Mouse (Mus musculus) frontal cortex, postnatal 25 days (tissue): ENCODE measurements around the gene Akap13.
"Not testable (repeated sequence)": the region's sequence is repeated elsewhere in the genome, so short reads cannot be mapped to it uniquely, and the experiment has no call there.

Source experiments
- DNase-seq, 2 experiments: peaks; one replicate each; pipeline ENCODE4 v3.0.0; 2022; ENCODE audit warnings: low spot score in 2 of 2

Gene Akap13

DNA sequence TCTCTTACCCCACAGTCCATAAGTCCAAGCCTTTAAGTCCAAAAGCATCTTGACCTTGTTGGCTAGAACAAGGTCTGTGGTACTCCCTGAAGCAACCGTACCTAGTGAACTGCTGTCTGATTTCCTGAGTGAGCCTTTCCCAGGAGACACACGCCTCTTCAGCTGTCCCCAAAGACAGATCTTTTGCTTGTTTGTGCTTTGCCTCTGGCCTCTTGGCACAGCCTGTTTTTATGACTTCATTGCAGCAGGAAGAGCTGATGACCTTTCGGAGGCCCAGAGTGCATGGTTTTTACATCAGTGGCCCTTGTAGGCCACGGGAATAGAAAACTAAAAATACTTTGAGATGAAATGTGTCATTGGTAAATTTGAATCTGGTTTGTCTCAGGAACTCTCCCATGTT is 260.6 kb downstream of the Akap13 start:
- DNase-seq: no peak

DNA sequence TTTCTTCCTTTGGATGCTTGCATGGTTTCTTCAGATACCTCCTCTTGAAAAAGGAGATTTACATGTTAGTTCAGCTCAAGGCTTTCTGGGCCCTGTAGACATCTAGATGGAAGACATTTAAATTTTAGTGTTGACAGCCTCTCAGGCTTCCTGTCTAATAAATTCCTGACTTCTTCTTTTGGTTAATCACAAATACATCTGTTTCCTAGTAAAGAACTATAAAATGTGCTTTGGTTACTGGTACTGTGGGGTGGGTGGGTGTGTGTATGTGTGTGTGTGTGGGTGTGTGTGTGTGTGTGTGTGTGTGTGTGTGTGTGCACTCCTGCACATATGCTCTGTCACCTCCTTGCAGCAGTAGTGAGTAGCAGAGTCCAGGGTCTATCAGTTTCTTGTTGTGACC is 262.0 kb downstream of the Akap13 start:
- no peak for DNase-seq

DNA sequence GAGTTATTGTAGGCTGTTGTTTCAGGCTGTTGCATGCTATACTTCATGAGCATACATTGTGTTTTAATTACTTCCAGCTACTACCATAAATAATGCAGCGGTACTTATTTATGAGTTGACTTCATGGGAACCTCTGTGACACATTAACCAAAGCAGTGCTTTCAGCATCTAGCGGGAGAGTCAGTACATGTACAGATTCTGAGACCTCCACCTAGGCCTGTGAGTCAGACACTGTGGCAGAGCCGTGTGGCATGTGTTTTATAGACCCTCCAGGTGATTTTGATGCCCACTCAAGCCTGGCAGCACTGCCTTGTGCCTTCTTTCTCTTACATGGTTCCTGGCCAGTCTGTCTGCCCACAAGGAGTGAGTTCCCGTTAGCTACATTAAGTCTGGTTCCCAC is 266.0 kb downstream of the Akap13 start:
- DNase-seq: no peak

DNA sequence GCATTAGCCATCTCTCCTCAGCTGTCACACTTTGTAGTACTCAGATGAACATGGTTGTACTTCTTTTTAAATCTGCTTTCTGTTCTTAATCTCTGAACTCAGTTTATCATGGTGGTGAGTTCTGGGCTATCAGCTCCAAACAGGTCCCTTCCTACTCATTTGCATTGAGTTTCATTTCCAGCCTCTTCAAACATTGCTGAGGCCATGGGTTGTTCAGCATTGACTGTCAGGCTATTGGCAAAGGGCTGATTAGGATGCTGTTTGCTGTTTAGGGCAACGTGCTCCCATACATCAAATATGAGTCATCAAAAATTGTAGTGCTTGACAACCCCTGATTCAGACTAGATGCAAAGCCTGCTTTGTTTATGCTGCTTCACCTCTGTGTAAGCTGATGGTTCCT is 268.7 kb downstream of the Akap13 start:
- DNase-seq: no peak

DNA sequence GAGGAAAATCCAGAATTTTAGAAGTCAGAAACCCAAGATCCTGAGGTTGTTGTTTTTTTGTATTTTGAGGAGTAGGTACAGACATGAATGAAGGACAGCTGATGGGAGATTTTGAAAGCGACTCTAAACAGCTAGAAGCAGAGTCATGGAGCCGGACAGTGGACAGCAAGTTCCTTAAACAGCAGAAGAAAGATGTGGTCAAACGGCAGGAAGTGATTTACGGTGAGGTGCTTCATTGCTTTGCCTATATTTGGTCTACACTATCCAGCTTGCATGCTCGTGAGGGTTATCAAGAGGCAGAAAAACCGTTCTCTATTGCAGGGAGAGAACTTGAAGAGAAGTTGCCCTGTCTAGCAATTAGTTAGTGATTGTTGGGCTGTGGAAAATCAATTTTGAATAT is 270.6 kb downstream of the Akap13 start:
- DNase-seq: no peak

DNA sequence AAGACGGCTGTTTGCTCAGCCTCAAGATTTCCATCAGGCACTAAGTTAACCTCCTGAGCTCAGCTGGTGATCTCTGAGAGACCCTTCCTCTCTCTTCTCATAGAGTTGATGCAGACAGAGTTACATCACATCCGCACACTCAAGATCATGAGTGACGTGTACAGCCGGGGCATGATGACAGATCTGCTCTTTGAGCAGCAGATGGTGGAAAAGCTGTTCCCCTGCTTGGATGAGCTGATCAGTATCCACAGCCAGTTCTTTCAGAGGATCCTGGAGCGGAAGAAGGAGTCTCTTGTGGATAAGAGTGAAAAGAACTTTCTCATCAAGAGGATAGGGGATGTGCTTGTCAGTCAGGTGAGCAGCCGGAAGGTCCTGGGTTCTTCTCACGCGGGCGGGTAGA is 271.5 kb downstream of the Akap13 start:
- DNase-seq: no peak

DNA sequence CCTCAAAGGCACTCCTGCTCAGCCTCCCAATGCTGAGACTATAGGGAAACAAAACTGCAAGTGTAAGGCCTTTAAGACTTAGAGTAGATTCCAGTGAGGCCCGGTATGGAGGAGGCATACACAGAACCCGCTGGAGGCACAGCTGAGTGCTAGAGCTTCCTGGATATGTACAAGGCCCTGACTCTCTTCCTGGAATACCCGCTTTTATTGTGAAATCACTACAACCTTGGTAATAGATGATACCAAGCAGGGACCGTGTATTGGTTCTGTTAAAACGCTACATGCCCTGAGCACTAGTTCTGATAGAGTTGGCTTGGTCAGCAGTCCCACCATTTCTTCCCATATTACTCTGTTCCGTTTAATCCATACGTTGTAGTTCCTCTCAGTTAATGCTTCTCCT is 274.3 kb downstream of the Akap13 start:
- no peak for DNase-seq

DNA sequence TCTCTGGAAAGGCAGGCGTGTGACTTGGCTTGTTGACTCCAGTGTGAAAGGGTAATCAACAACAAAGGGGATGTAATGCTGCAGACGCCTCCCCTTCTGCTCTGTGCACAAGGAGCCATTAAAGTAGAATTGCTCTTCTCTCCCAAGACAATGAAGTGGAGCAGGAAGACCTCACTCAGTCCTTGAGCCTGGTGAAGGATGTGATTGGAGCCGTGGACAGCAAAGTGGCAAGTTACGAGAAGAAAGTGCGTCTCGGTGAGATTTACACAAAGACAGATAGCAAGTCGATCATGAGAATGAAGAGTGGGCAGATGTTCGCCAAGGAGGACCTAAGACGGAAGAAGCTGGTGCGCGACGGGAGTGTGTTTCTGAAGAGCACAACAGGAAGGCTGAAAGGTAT is 274.9 kb downstream of the Akap13 start:
- no peak for DNase-seq

DNA sequence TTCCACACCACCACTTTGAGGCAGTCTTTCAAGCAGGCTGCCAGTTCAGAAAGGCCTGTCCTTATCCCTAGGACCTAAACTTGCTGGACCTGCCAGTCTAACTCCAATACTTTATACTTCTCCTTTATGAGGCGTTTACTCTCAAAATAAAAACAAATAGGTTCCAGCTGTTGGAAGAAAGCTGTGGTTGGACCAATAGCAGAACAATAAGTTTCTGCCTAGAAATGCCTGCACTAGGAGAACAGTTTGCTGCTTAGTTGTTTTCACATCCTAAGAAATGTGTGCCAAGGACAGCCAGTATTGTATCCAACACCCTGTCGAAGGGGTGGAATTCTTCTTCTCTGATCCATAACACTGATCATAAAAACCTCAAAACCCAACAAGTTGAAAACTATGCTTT is 276.6 kb downstream of the Akap13 start:
- no peak for DNase-seq

DNA sequence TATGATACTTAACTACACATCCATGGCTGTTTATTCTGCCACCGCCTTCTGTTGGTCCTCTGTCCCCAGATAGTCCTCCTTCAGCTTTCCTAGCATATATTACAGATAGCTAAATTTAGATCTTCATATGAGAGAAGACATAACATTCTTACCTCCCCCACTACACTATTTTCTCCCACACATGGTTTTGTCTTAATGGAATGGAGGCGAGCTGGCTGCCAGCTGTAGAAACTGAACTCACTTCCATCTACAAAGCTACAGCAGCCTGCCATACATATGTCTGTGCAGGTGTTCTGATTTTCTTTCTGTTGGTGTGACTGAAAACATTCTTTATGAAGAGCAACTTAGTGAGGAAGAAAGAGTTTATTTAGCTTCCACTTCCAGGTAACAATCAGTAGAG is 277.8 kb downstream of the Akap13 start:
- DNase-seq: no peak

DNA sequence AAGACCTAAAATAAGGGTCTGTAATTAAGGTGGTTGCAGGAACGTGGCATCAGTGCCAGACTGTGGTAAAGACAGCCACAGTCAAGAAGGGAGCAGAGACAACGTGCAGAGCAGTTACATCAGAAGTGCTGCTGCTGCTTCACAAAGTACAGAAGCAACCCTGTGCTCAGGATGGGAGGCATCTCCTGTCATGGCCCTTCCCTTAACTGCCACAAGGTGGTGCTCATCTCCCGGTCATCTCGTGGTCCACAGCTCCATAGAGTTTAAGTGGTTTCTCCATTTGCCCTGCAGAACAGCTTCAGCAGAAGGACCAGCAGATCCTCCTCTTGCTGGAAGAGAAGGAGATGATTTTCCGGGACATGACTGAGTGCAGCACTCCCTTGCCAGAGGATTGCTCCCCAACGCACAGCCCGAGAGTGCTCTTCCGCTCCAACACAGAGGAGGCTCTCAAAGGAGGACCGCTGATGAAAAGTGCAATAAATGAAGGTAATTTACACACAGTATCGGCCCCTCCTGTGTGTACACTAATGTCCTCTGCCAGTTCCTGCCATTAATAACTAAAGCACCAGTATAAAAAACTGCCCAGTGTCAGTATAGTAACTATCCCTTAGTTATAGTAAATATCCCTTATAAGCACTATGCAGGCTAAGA is 283.9 kb downstream of the Akap13 start:
- DNase-seq: peak; percentile 35 to 48

DNA sequence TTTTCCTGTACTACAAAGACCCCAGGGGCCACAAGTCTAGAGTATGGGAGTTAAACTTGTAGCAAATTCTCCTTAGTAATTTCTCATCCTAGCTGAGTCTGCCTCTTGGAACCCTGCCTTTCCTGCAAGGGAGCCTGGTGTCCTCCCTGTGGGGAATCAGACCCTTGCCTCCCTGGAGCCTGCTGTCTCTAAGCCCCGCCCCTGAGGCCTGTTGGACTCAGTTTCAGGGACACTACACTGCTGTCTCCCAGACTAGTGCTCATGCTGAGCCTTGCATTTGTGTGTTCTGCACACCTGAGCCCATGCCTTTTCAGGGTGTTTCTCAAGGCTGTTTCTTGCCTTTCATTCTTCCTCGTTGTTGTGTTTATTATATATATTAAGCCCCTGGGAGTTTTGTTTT is 289.2 kb downstream of the Akap13 start:
- no peak for DNase-seq

DNA sequence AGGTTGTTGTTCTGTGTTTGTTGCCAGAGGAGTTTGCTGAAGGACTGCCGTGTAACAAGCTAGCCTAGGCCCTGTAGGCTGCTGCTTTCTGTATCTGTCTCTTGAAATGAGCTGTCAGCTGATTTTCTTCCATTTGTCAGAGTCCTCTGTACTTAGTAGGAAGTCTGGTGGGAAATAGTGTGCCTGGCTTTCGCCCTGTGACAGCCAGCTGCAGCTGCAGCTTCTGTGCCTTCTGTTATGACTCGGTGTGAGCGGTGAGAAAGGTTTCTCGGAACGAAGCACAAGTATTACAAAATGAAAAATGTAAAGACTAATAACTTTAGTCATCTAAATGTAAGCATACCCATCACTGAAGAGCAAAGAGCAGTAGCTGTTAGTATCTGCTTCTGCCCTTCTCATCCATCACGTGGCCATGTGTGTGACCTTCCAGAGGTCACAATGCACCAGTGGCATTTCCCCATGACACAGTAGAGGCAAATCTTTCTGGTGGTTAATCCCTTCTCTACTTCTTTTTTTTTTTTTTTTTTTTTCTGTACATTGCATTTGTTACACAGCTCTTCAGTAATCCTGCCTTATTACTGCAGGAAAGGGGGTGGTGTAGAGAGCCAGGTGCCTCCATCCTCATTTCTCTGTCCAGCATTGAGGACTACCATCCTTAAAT is 289.8 kb downstream of the Akap13 start:
- DNase-seq: no peak

DNA sequence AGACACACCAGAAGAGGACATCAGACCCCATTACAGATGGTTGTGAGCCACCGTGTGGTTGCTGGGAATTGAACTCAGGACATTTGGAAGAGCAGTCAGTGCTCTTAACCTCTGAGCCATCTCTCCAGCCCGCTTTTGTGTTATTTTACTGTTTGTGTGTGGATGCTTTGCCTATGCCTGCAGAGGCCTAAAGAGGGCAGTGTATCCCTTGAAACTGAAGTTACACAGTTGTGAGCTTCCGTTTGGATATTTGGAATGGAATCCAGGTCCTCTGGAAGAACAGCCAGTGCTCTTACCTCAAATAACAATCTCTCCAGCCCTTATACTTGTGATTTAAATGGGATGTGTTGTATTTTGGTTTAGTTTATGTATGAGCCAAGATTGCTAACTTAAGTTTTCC is 290.6 kb downstream of the Akap13 start:
- DNase-seq: not testable (repeated sequence)

DNA sequence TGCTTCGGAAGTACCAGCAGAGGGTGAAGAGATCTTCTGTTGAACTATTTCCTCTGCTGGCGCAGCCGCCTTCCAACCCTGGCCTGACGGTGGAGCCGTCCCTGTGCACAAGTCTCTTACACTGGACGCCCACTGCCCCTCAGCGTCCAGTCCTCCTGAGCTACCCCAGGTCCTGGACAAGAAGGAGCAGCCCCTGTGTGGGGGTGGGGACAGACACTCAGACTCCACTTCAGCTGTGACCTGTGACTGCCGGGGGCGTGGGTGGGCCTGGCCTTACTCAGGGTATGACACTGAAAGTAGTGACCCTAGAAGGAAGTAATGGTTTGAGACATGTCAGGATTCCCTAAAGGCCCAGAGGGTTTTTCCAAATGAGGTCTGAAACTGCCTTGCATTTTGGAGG is 295.2 kb downstream of the Akap13 start:
- no peak for DNase-seq

DNA sequence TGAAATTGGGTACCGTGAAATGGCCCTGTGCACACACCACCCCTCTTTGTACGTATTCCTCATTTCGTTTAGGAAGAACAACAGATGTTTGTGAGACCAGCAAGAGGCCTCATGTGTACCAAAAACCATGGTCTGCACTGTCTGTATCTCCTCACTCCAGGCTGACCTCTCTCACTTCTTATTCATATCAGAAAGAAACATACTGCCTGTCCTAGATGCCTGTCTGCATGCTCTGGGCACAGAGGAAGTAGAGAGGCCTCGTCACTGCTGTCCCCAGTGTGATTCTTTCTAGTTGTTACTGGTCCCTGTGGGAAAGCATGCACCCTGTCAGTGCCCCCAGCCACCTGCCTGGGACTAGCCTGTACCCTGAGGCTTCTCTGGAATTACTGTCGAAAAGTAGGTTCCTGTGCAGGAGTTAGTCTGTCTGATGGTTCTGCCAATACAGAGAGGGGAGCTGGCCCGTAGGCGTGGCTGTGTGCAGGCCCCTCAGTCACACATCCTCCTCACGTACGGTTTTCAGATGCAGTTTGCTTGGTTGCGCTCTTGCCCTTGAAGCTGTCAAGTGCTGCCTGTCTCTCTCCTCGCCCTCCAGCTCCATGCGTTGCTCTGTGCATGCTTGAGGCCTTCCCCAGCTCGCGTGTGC is 295.9 kb downstream of the Akap13 start:
- DNase-seq: no peak

DNA sequence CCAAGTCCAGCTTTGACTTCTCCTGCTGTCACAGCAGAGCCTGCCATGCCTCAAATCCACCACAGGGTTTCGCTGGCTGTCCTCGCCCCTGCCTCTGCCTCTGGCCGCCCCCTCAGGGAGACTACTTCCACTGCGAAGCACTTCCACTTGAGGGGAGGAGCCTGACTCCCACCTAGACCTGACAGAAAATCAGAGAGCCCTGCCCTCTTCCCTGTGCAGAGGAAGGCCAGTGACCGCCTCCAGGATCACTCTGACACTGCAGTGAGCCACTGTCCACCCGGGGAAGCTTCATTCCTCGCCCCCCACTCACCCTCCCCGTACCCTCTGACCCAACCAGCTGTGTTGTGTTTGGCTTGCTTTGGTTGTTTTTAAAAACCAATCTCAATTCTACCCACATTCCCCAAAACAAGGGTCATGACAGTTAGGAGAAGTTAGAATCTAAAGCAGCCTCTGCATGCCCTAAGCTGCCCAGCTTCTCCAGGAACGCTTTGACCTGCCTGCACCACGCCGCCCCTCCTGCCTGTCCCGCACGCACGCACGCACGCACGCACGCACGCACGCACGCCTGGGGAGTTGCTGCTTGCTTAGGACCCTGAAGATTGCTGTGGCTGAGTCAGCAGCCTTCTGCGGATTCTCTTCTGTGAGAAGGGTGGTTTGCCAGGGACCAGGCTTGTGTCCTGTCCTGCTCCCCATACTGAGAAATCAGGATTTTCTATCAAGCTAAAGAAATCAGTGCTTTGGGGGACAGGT is 297.3 kb downstream of the Akap13 start:
- DNase-seq: no peak

DNA sequence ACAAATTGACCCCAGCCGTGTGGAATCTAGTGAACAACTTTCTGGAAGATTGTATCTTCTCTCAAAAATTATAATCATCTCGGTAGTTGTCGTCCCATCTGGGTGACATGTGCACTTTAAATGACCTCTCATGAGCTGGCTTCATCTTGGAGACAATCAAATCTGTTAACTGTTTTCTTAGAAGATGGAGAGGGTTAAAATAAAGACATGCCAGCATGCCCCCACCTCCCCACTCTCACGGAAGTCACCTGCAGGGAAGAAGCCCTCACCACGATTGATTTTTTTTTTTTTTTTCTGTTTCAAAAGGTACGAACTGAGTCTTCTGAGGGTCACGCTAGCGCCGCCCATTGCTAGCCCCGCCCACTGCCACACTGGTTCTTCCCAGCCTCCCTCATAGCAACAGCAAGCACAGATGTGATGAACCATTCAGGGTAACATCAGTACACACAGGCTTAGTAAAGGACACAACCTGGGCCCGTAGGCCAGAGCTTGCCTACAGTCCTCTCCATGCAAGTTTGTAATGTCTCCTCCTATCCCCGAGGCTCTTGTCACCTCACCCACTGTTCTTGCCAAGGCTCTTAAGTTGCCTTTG is 298.0 kb downstream of the Akap13 start:
- DNase-seq: no peak

DNA sequence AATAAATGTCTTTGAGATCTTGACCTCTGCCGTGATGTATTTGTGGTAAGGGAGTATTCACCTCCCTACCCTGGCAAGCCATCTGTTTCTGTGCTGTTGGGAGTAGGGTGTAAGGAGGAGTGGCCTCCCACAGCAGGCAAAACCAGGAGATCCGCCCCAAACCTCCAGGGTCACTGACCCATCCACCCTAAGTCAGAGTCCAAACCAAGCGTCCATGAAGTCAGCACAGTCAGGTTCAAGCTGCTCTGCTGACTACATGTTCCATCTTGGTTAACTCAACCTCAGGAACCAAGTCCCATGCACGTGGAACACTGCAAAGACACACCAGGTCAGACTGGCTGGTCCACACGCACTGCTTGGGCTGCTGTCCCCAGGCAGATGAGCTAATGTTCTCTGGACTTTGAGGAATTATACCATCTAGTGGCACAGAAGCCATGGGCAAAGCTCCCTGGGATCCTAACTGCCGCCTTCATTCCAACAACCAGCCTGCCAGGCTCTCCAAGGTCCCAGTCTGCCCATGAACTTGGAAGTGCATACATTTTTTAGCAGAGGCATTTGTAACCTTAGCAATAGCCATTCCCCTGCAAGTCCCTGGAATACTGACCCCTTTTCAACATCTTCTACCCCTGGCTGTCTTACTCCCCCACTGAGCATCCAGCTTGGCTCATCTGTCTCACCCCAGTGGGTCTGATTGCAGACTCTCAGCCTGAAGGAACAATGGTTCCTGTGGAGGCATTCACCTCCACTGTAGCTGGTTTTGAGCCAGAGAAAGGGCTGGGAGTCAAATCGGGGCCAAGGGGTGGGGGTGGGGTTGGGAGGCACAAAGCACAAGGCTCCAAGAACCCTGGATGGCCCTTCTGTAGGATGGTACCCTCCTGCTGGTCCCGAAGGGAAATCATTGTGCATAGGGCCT is 299.5 kb downstream of the Akap13 start:
- DNase-seq: no peak

DNA sequence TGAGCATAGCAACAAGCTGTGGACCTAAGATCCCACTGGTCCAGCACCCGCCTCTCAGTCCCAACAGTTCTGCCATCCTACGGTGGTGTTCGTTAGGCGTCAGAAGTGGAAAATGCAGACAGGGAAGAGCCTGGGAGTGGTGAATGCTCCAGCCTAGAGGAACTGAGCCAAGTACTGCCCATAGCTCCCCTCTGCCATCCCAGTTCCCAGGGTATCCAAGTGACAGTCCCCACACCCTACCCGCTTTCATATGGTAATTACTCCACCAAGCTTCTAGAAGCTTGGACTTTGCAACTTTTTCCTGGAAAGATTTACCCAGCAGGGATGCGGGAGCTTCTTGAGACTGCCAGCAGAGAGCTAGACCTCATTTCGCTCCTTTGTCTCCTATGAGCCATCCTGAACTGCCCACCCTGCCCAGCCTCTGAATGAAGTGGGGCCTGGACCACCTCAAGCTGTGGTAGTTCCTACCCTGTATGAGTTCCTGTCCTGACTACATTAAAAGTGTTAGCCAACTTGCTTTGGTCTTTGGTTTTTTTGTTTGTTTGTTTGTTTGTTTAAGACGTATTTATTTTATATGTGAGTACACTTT is 300.6 kb downstream of the Akap13 start:
- DNase-seq: no peak

DNA sequence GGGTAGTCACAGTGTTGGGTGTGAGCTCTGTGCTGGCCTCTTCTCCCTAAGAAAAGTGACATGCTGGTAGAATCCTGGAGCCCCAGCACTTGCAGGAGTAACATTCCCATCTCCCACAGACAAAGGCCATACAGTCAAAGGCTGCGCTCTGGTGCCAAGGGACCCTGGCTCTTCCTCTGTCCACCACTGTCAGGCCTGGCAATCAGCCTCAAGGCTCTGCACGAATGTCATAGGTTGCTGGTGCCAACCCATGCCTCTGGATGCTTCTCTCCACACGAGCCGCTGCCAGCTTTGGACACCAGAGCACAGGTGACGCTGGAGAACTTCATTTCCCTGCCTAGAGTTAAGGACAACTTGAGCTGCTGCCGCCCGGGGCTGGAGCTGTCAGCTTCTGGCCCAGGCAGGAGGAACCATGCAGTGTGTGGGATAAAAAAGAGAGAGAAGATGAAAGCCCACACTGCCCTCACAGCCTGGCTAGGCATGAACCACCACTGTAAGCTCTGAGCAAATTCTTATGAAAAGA is 304.7 kb downstream of the Akap13 start:
- DNase-seq: no peak
